Mouse (Mus musculus): ENCODE measurements around the gene Pla2g2e.

GRCm38 (mm10) chr4:138839806-138840205, 37.9 kb upstream of the Pla2g2e start:
- TF ChIP-seq EP300 (optimal IDR thresholded peaks at IDR 0.05) (no peak), CTCF (IDR thresholded peaks at IDR 0.05; ENCODE audit: low read depth) (no peak)
